Mouse (Mus musculus) liver, embryonic 14.5 days (tissue): ENCODE data around the gene Astn2.

Experiments used
- CTCF ChIP-seq: IDR thresholded peaks from 2 replicates; pipeline ENCODE4 v1.5.1; 2016; ENCODE audit warnings: antibody characterized with exemption, low read depth, control low read depth
- EP300 ChIP-seq: IDR thresholded peaks from 2 replicates; pipeline ENCODE4 v1.6.1; 2016; ENCODE audit warnings: antibody characterized with exemption, low read depth

GRCm38 (mm10) chr4:65764275-65764674 is 640.1 kb downstream of the Astn2 start:
- TF ChIP-seq EP300, result no peak
- no peak for TF ChIP-seq CTCF
